Mouse (Mus musculus): Measurements from ENCODE around the gene Bcorl1.

DNA sequence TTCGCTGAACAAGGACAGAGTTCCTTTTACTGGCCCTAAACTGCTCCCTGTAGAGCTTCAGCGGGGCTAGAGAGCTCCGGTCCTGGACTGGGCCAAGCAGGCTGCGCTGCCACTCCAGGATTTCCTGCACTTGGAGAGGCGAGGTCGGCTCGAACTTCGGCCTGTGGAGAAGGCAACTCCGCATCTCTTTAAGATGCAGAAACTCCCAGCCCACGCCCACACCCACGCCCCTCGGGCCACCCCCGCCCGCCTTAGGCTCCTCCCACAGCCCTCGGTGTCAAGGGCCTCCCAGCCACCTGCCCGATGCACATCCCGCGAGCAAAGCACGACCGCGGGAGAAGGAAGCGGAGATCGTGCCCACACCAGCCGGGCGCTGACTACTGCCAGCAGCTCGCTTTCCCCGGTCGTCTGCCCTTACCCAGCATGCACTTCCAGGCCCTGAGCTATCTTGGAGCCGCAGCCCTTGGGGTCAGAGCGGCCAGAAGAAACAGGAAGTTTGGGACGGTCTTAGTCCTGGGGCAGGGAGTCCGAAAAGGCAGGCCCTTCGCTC, 26.6 kb upstream of the Bcorl1 start:
- TF ChIP-seq MAX (IDR thresholded peaks at IDR 0.05) (no peak), MYOG (IDR thresholded peaks at IDR 0.05; ENCODE audit: control insufficient read depth, extremely low read depth, insufficient read length) (no peak), CTCF (IDR thresholded peaks at IDR 0.05; ENCODE audit: control insufficient read depth, insufficient read depth, insufficient read length) (no peak), MYOD1 (IDR thresholded peaks at IDR 0.05; ENCODE audit: control insufficient read depth, insufficient read length, low read depth) (no peak), FOSL1 (IDR thresholded peaks at IDR 0.05; ENCODE audit: insufficient read depth, low read length, poor library complexity, severe bottlenecking) (no peak), CEBPB (IDR thresholded peaks at IDR 0.05; ENCODE audit: low read depth) (no peak)

All from C2C12 (cell line).